Mouse (Mus musculus): ENCODE data around the gene Gm33543. TPM values are rescaled to one million over a fixed set of nuclear protein-coding genes. Genes with fewer than 3 reads are reported as not detected.

The Gm33543 gene
- total and polyA plus RNA-seq, 3 experiments, result not detected

DNA sequence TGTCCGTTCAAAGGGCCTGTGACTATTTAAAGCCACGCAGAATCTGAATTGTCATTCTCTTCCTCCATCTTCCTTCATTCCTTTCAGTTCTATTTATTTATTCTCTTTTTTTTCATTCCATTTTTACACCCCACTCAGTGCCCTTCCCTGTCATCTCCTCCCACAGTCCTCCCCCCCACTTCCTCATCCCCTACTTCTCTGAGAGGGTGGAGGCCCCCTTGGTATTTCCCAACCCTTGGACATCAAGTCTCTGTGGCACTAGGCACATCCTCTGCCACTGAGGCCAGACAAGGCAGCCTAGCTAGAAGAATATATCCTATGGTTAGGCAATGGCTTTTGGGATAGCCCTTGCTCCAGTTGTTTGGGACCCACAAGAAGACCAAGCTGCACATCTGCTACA lies 28.1 kb upstream of the Gm33543 start:
- Histone ChIP-seq H3K27ac (ENCODE audit: control insufficient read depth, low read depth, low read length) (no peak overlapping the region), H3K79me2 (ENCODE audit: control insufficient read depth, insufficient read depth, low read length, poor library complexity) (no peaks in the 10 kb centered on the region), H3K9me3 (replicated peaks; ENCODE audit: insufficient read depth, low read length) (no peaks in the 10 kb centered on the region), H3K27me3 (ENCODE audit: control insufficient read depth in 1 of 2, insufficient read depth in 2 of 2, low read length in 2 of 2) (peaks cover 0 to 2% of the 10 kb centered on the region in 2 experiments; a peak in 1 of 4 replicates), H3K4me1 (ENCODE audit: control insufficient read depth in 1 of 2, insufficient read depth in 2 of 2, low read length in 2 of 2) (no peaks in the 10 kb centered on the region), H3K9ac (ENCODE audit: control insufficient read depth, low read depth, low read length, poor library complexity, severe bottlenecking) (no peak overlapping the region), H3K4me3 (ENCODE audit: control insufficient read depth in 1 of 2, insufficient read depth in 1 of 2, low read depth in 2 of 2, low read length in 2 of 2) (no peak overlapping the region), H3K36me3 (ENCODE audit: control insufficient read depth in 1 of 2, insufficient read depth in 2 of 2, low read length in 2 of 2) (no peaks in the 10 kb centered on the region)
- TF ChIP-seq HCFC1 (IDR thresholded peaks at IDR 0.05; ENCODE audit: low read depth, low read length), result no peak
- TF ChIP-seq MAX (IDR thresholded peaks at IDR 0.05; ENCODE audit: low read length), result no peak
- no peak for TF ChIP-seq ELF1 (IDR thresholded peaks at IDR 0.05; ENCODE audit: low read depth, low read length)
- no peak for TF ChIP-seq POLR2A (IDR thresholded peaks at IDR 0.05; ENCODE audit: control insufficient read depth in 1 of 2, insufficient read depth in 1 of 2, low read depth in 1 of 2, low read length in 2 of 2, poor library complexity in 1 of 2)
- no peak for TF ChIP-seq EP300 (IDR thresholded peaks at IDR 0.05; ENCODE audit: low read depth in 1 of 2, low read length in 2 of 2)
- TF ChIP-seq UBTF (IDR thresholded peaks at IDR 0.05; ENCODE audit: borderline replicate concordance, insufficient read depth, low read depth, low read length), result no peak
- no peak for TF ChIP-seq E2F4 (IDR thresholded peaks at IDR 0.05; ENCODE audit: borderline replicate concordance, low read depth, low read length)
- TF ChIP-seq ZNF384 (IDR thresholded peaks at IDR 0.05; ENCODE audit: low read depth, low read length), result no peak
- no peak for DNase-seq (ENCODE audit: low read depth, low spot score)

DNA sequence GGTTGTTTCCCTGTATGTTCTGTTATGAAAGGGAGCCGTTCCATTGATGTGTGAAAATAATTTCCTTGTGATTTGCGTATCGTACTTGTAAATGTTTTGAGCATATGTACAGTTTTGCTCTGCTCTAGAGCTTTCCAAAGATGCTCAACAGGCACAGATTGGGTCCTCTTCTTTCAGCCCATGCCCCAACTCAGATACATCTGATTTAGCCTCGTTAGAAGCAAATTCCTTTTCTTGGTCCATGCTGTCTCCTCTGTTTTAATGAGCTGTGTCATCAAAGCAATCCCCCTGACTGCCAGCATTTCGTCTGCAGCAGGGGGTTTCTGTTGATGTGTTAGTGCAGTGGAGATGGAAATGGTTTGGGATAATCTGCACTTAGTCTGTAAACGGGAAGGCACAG lies 25.6 kb upstream of the Gm33543 start:
- no peaks in the 10 kb centered on the region for H3K9me3 ChIP-seq (replicated peaks; ENCODE audit: insufficient read depth, low read length)
- H3K27me3 ChIP-seq (ENCODE audit: control insufficient read depth in 1 of 2, insufficient read depth in 2 of 2, low read length in 2 of 2), result peaks cover 0 to 2% of the 10 kb centered on the region in 2 experiments; a peak in 1 of 4 replicates
- no peak overlapping the region for H3K9ac ChIP-seq (ENCODE audit: control insufficient read depth, low read depth, low read length, poor library complexity, severe bottlenecking)
- H3K36me3 ChIP-seq (ENCODE audit: control insufficient read depth in 1 of 2, insufficient read depth in 2 of 2, low read length in 2 of 2), result no peaks in the 10 kb centered on the region
- TF ChIP-seq RCOR1 (IDR thresholded peaks at IDR 0.05; ENCODE audit: low read depth, low read length) (no peak), USF1 (IDR thresholded peaks at IDR 0.05; ENCODE audit: low read depth, low read length) (no peak), MAX (IDR thresholded peaks at IDR 0.05; ENCODE audit: low read length) (no peak), POLR2AphosphoS2 (IDR thresholded peaks at IDR 0.05; ENCODE audit: low read length) (no peak), TAL1 (IDR thresholded peaks at IDR 0.05; ENCODE audit: low read length) (no peak), NELFE (IDR thresholded peaks at IDR 0.05; ENCODE audit: low read depth, low read length) (no peak), POLR2AphosphoS5 (IDR thresholded peaks at IDR 0.05; ENCODE audit: borderline replicate concordance, low read depth, low read length) (no peak), MXI1 (IDR thresholded peaks at IDR 0.05; ENCODE audit: low read depth, low read length) (no peak), EP300 (IDR thresholded peaks at IDR 0.05; ENCODE audit: low read depth in 1 of 2, low read length in 2 of 2) (no peak), KAT2A (conservative IDR thresholded peaks at IDR 0.05; ENCODE audit: low read depth, low read length) (no peak), MEF2A (IDR thresholded peaks at IDR 0.05; ENCODE audit: extremely low read depth, insufficient replicate concordance, low read depth, low read length, poor library complexity, severe bottlenecking) (no peak), CHD2 (IDR thresholded peaks at IDR 0.05; ENCODE audit: low read length) (no peak), POLR2A (IDR thresholded peaks at IDR 0.05; ENCODE audit: control insufficient read depth in 1 of 2, insufficient read depth in 1 of 2, low read depth in 1 of 2, low read length in 2 of 2, poor library complexity in 1 of 2) (no peak), ELF1 (IDR thresholded peaks at IDR 0.05; ENCODE audit: low read depth, low read length) (no peak), SIN3A (IDR thresholded peaks at IDR 0.05; ENCODE audit: low read length) (no peak), TBP (IDR thresholded peaks at IDR 0.05; ENCODE audit: low read depth, low read length) (no peak), CHD1 (IDR thresholded peaks at IDR 0.05; ENCODE audit: low read depth, low read length) (no peak), USF2 (IDR thresholded peaks at IDR 0.05; ENCODE audit: borderline replicate concordance in 1 of 2, insufficient read depth in 1 of 2, low read depth in 1 of 2, low read length in 2 of 2) (no peak), E2F4 (IDR thresholded peaks at IDR 0.05; ENCODE audit: borderline replicate concordance, low read depth, low read length) (no peak)
- H3K27ac ChIP-seq (ENCODE audit: control insufficient read depth, low read depth, low read length), result no peak overlapping the region
- H3K4me3 ChIP-seq (ENCODE audit: control insufficient read depth in 1 of 2, insufficient read depth in 1 of 2, low read depth in 2 of 2, low read length in 2 of 2), result no peak overlapping the region
- H3K79me2 ChIP-seq (ENCODE audit: control insufficient read depth, insufficient read depth, low read length, poor library complexity), result no peaks in the 10 kb centered on the region
- no peak for DNase-seq (ENCODE audit: low read depth, low spot score)
- H3K4me1 ChIP-seq (ENCODE audit: control insufficient read depth in 1 of 2, insufficient read depth in 2 of 2, low read length in 2 of 2), result no peaks in the 10 kb centered on the region

Data from MEL (cell line).